Mouse (Mus musculus): ENCODE data around the gene Ssh2. TPM values are rescaled to one million over a fixed set of nuclear protein-coding genes. Genes with fewer than 3 reads are reported as not detected.

The Ssh2 gene
- total RNA-seq, 4 experiments from 2014 or later = 33.1 to 38.3 (median 36.1) TPM

- no peak for DNase-seq (ENCODE audit: low spot score in 2 of 2)
Observed at GRCm38 (mm10) chr11:77462283-77463100, 246.4 kb downstream of the Ssh2 start, which contains the start of gene Coro6. Coro6 (plus strand) TSS chr11:77462411.

DNA sequence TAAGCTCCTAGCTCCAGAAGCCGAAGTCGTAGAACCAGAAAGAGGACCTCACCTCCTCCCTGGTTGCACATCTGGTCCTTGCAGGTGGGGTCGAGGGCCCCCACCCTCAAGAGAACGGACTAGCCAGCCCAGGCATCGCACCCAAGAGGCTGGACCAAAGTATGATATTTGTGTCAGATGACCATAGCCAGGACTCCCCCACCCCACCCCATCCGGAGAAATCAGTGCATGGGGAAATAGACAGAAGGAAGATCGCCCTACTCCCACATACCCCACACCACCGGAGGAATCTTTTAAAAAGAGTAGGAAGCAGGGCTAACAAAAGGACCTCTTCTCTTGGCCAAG lies 247.0 kb downstream of the Ssh2 start:
- no peak for DNase-seq (ENCODE audit: low spot score in 2 of 2)

DNA sequence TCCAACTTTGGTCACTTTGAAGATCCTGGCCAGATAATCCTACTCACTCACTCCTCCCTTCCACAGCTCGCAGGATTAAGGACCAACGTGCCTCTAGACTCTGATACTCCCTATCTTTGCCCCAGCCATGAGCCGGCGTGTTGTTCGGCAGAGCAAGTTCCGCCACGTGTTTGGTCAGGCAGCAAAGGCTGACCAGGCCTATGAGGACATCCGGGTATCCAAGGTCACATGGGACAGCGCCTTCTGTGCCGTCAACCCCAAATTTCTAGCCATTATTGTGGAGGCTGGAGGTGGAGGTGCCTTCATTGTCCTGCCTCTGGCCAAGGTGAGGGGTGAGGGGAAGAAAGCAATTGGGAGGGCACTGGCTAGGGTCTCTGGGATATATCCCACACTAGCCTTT lies 247.7 kb downstream of the Ssh2 start:
- no peak for DNase-seq (ENCODE audit: low spot score in 2 of 2)

DNA sequence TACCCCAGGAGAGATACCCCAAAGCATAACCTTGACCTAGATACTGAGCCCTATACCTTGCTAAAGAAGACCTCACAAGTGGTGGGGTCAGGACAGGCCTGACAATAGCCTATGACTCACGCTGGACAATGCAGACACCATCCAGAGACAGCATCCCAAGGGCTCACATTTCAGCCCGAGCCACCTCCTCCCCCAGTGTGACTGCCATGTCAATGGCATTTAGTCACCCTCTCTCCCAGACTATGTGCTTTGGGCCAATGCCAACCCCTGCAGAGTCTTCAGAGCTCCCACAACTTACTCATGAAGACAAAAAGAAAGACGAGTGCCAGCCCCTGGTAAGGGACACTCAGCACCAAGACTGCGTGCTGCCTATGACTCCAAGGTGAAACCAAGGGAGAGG lies 248.6 kb downstream of the Ssh2 start:
- DNase-seq (ENCODE audit: low spot score in 2 of 2) = no peak

DNA sequence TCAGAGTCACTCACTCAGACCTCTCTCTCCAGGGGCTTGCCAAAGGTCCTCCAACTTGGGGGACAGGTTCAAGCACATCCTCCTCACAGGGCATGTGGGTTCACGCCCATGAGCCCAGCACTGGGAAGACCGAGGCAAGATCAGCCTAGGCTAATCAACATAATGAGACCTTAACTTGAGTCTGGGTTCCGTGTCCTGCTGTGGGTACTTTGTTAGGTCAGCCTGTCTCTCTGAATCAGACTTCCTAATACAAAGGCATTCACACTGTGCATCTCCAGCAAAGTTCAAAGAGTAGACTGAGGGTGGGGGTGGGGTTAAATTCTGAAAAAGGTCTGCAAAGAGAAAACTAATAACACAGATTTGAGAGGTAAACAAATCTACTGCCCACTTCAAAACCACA lies 249.0 kb downstream of the Ssh2 start:
- no peak for DNase-seq (ENCODE audit: low spot score in 2 of 2)

DNA sequence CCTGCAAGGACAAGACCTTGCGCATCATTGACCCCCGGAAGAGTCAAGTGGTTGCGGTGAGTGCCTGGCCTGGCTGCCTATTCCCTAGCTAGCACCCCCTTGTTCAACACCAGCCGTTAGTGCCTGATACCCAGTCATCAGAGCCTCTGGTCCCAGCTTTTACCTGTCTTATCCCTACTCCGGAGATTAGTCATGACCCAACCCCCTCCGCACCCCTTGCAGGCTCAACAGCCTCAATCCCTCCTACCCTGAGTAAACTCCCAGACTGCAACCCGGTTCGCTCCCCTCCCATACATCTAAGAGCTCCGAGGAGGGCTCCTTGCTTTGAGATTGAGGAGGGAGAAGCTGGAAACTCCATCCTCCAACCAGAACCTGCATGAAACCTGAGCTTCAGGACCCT lies 250.5 kb downstream of the Ssh2 start:
- DNase-seq (ENCODE audit: low spot score in 2 of 2) = no peak

GRCm38 (mm10) chr11:77467157-77467556 lies 251.1 kb downstream of the Ssh2 start:
- peak; percentile 47 to 65 for DNase-seq (ENCODE audit: low spot score in 2 of 2)

DNA sequence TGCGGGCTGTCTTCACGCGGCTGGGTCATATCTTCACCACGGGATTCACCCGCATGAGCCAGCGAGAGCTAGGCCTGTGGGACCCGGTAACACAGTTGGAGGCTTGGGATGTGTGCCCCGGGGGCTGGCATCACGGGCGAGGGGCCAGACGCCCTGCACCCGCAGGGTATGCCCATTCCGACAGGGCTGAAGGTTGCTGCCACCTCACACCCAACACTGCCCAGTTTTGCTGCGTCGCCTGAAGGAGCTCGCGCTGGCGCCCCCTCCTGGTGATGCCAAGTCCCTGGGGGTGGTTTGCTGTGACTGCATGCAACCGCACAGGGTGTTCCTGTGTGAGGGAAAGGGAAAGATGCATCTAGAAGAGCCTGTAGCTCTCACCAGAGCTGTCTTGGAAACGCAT lies 251.7 kb downstream of the Ssh2 start:
- DNase-seq (ENCODE audit: low spot score in 2 of 2) = peak; percentile 59 to 72

DNA sequence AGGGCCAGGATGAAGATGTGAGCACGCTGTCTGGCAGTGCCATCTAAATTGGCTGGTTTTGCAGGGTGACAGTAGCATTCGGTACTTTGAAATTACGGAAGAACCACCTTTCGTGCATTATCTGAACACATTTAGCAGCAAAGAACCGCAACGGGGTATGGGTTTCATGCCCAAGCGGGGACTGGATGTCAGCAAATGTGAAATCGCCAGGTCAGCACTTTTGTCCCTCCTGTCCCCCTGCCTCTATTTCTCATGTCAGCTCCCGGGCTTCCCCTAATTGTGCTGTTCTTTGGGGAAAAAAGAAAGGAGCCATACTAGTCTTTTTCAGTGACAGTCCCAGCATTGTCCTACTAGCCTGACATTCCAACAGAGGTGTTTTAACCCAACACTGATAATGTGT lies 252.3 kb downstream of the Ssh2 start:
- no peak for DNase-seq (ENCODE audit: low spot score in 2 of 2)

GRCm38 (mm10) chr11:77471407-77471806 lies 255.3 kb downstream of the Ssh2 start:
- DNase-seq (ENCODE audit: low spot score in 2 of 2) = no peak

- DNase-seq (ENCODE audit: low spot score in 2 of 2) = no peak
Observed at GRCm38 (mm10) chr11:77472775-77473174, 256.7 kb downstream of the Ssh2 start.

DNA sequence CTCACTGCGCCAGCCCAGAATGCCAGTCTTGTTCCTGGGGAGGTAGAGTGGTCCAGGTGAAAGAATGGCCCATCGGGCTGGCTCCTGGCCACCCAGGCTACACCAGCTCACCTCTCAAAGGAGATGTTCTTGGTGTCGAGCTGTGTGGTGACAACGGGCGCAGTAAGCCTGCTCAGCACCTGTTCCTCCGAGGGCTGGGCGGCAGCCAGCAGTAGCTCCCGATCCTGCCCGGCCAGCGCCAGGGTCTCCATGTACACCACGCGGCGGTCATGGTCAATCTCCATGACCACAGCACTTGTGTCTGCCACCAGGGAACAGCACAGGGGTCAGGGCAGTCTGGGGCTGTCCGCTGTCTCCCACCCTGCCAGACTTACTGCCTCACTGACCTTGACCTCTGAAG lies 260.1 kb downstream of the Ssh2 start:
- no peak for DNase-seq (ENCODE audit: low spot score in 2 of 2)

DNA sequence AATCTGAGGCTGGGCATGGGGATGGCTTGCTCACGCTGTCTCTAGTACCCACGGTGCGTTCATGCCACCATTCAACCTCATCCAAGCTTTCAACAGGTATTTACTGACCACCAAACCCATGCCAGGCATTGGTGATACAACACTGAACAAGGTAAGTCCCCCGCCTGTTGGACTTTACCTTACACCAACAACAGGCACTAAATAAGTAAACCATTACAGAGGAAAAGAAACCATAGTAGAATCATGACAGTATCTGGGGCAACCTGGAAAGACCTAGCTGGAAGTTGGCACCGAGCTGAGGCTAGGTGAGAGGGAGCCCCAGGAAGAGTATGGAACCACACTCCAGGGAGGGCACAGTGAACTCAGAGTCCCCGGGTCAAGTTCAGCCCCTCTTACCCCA lies 260.8 kb downstream of the Ssh2 start:
- DNase-seq (ENCODE audit: low spot score in 2 of 2) = no peak

GRCm38 (mm10) chr11:77483043-77483442 lies 267.0 kb downstream of the Ssh2 start:
- DNase-seq (ENCODE audit: low spot score in 2 of 2) = no peak

GRCm38 (mm10) chr11:77483510-77484255 lies 267.6 kb downstream of the Ssh2 start:
- DNase-seq (ENCODE audit: low spot score in 2 of 2) = no peak

GRCm38 (mm10) chr11:77485229-77485628 lies 269.1 kb downstream of the Ssh2 start:
- DNase-seq (ENCODE audit: low spot score in 2 of 2) = no peak

DNA sequence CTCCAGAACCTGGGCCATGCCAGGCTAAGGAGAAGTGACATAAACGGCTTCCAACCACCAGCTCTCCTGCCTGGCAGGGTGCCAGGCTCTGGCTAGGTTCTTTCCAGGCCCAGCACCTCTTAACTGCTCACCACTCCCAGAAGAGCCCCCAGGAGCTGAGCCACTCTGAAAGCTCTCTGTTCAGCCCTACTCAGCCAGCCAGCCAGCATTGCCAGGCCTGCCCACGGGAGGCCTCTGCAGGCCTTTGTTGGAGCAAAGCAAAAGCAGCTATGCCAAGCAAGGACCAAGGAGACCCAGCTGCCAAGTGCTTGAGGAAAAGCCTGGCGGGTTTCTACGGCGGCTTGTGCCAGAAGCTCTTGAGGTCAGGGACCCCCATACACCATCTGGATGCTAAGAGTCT lies 270.7 kb downstream of the Ssh2 start:
- peak in 1 of 2 experiments; percentile 65 for DNase-seq (ENCODE audit: low spot score in 2 of 2)

DNA sequence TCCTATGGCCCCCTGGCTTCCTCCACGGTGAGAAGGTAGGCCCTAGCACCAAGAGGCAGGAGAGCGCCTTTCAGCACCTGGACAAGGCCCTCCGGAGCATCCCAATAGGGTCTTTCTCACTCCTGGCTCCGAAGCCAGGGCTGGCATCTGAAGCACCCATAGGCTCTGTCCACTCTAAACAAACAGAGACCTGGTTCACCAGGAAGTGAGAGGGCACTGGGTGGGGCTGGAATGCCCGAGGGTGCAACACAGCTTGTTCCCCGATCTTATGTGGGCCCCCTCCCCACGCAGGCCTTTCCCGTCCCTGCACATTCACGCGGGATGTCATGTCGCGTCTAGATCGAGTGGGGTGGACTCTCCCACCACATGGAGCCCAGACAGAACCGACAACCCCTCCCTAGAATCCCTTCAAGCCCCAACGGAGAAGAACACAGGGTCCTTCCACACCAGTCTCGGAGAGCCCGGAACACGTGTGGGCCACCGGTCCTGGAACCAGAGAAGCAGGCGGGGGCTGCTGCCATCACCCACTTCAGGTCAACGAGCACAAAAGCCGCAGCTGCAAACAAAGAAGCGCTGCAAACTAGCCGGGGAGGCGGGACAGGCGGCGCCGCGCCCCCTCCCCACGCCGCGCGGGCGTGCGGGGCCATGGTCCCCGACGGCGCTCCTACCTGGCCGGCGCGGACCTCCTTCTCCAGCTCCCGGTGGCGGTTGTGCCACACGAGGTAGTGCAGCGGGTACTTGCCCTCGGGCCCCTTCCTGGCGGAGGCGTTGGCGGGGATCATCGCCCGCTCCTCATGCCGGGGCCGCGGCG lies 272.9 kb downstream of the Ssh2 start:
- no peak for DNase-seq (ENCODE audit: low spot score in 2 of 2)

GRCm38 (mm10) chr11:77489591-77490235 lies 273.6 kb downstream of the Ssh2 start, which contains the start of gene Ankrd13b:
Ankrd13b (minus strand) TSS chr11:77489678.
- peak in 1 of 2 experiments; percentile 77 for DNase-seq (ENCODE audit: low spot score in 2 of 2)

DNA sequence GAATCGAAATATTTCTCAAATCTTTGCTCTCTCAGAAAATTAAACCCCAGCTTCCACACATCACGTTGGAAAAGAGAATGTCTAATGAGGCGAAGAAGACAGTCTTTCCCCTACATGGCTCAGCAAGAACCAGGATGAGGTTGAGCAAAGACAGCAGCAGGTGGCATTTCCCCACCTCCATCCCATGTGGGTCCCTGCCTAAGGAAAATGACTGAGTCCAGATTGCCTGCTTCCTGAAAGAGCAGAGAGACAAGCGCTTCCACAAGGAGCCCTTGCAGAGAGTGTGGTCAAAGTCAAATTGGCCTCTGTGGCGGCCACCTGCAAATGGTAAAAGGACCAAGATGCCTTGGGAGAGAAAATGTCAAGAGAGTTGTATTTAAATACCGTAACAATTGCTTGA lies 274.4 kb downstream of the Ssh2 start:
- no peak for DNase-seq (ENCODE audit: low spot score in 2 of 2)

DNA sequence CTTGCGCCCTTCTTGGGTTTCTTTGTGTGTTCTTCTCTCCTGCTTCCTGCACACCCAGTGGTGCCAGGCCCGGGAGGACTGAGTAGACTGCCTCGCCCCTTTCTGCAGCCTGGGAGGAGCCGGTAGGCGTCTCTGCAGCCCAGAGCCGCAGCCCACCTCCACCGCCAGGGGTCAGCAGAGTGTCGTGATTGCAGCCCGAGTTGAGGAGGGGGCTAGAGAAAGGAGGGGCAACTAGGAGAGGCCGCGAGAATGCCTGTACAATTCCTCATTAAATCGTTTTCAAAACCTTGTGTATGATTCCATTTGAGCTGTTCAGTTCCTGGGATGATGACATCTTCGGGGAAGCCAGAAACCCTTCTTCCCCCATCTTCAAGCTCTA lies 275.0 kb downstream of the Ssh2 start:
- peak; percentile 83 to 86 for DNase-seq (ENCODE audit: low spot score in 2 of 2)

All from layer of hippocampus, adult 8-10 months (tissue).